Mouse (Mus musculus) small intestine, adult 2 months (tissue): Measurements from ENCODE around the gene Stil.

Experiments used
- CTCF ChIP-seq: fragments of 200-500 bp; IDR thresholded peaks from 2 replicates; pipeline ENCODE4 v1.5.1; 2012; ENCODE audit warnings: low read depth, mild to moderate bottlenecking, control low read depth, inconsistent platforms, low read length, moderate library complexity, mixed read lengths; ENCODE audit not compliant: insufficient replicate concordance, insufficient read length; ENCODE audit errors: extremely low read depth
- POLR2A ChIP-seq: fragments of 200-500 bp; IDR thresholded peaks from 2 replicates; pipeline ENCODE4 v1.6.1; 2012; ENCODE audit warnings: low read depth, mild to moderate bottlenecking, control low read depth, inconsistent platforms, low read length, moderate library complexity

GRCm38 (mm10) chr4:115045621-115046020, 45.7 kb downstream of the Stil start:
- TF ChIP-seq CTCF: no peak
- no peak for TF ChIP-seq POLR2A
